Mouse (Mus musculus): ENCODE data around the gene Mmp8. TPM values are rescaled to one million over a fixed set of nuclear protein-coding genes. Genes with fewer than 3 reads are reported as not detected.

Mmp8 gene
- polyA plus RNA-seq, 1 experiment from 2014 or later, result 0.09 TPM

- Histone ChIP-seq H3K4me3 (ENCODE audit: low read depth, low read length) (no peak overlapping the region), H3K27ac (ENCODE audit: low read depth, low read length) (no peak overlapping the region), H3K9ac (ENCODE audit: low read depth, low read length) (no peak overlapping the region), H3K4me1 (replicated peaks; ENCODE audit: control insufficient read depth, insufficient read depth, low read length) (no peaks in the 10 kb centered on the region), H3K27me3 (replicated peaks; ENCODE audit: control insufficient read depth, insufficient read depth, low read length) (no peaks in the 10 kb centered on the region), H3K9me3 (ENCODE audit: control insufficient read depth) (no peaks in the 10 kb centered on the region), H3K4me2 (replicated peaks; ENCODE audit: low read depth) (no peak overlapping the region), H3K36me3 (ENCODE audit: control insufficient read depth, insufficient read depth) (no peaks in the 10 kb centered on the region)
- ATAC-seq, result no peak
- WGBS, result 94% methylated on average over 2 of the region's 2 CpGs
- no peak for TF ChIP-seq CTCF (IDR thresholded peaks at IDR 0.05; ENCODE audit: low read depth)
Observed at GRCm38 (mm10) chr9:7577371-7577770, 19.1 kb downstream of the Mmp8 start.

GRCm38 (mm10) chr9:7590063-7590462 is 31.8 kb downstream of the Mmp8 start:
- no peak for ATAC-seq
- Histone ChIP-seq H3K27me3 (replicated peaks; ENCODE audit: control insufficient read depth, insufficient read depth, low read length) (no peaks in the 10 kb centered on the region), H3K9ac (ENCODE audit: low read depth, low read length) (no peak overlapping the region), H3K27ac (ENCODE audit: low read depth, low read length) (no peak overlapping the region), H3K36me3 (ENCODE audit: control insufficient read depth, insufficient read depth) (no peaks in the 10 kb centered on the region), H3K4me2 (replicated peaks; ENCODE audit: low read depth) (no peak overlapping the region), H3K4me3 (ENCODE audit: low read depth, low read length) (no peak overlapping the region), H3K9me3 (ENCODE audit: control insufficient read depth) (no peaks in the 10 kb centered on the region), H3K4me1 (replicated peaks; ENCODE audit: control insufficient read depth, insufficient read depth, low read length) (no peaks in the 10 kb centered on the region)
- no peak for TF ChIP-seq CTCF (IDR thresholded peaks at IDR 0.05; ENCODE audit: low read depth)
- 72% methylated on average over 8 of the region's 8 CpGs for WGBS

- 88% methylated on average over 3 of the region's 3 CpGs for WGBS
- H3K9ac ChIP-seq (ENCODE audit: low read depth, low read length), result no peak overlapping the region
- ATAC-seq, result no peak
- H3K36me3 ChIP-seq (ENCODE audit: control insufficient read depth, insufficient read depth), result no peaks in the 10 kb centered on the region
- no peaks in the 10 kb centered on the region for H3K9me3 ChIP-seq (ENCODE audit: control insufficient read depth)
- no peak overlapping the region for H3K4me3 ChIP-seq (ENCODE audit: low read depth, low read length)
- H3K27ac ChIP-seq (ENCODE audit: low read depth, low read length), result no peak overlapping the region
- no peaks in the 10 kb centered on the region for H3K27me3 ChIP-seq (replicated peaks; ENCODE audit: control insufficient read depth, insufficient read depth, low read length)
- no peaks in the 10 kb centered on the region for H3K4me1 ChIP-seq (replicated peaks; ENCODE audit: control insufficient read depth, insufficient read depth, low read length)
- H3K4me2 ChIP-seq (replicated peaks; ENCODE audit: low read depth), result no peak overlapping the region
- TF ChIP-seq CTCF (IDR thresholded peaks at IDR 0.05; ENCODE audit: low read depth), result no peak
Observed at GRCm38 (mm10) chr9:7593272-7593812, 35.1 kb downstream of the Mmp8 start.

- 4% methylated on average over 6 of the region's 6 CpGs for WGBS
- peak; percentile 99 for ATAC-seq
- H3K9ac ChIP-seq (ENCODE audit: low read depth, low read length), result no peak overlapping the region
- TF ChIP-seq CTCF (IDR thresholded peaks at IDR 0.05; ENCODE audit: low read depth), result peak; percentile 99
- peak overlapping the region; percentile 24 for H3K4me3 ChIP-seq (ENCODE audit: low read depth, low read length)
- H3K9me3 ChIP-seq (ENCODE audit: control insufficient read depth), result no peaks in the 10 kb centered on the region
- peak overlapping the region; percentile 56 for H3K4me2 ChIP-seq (replicated peaks; ENCODE audit: low read depth)
- no peaks in the 10 kb centered on the region for H3K4me1 ChIP-seq (replicated peaks; ENCODE audit: control insufficient read depth, insufficient read depth, low read length)
- H3K27ac ChIP-seq (ENCODE audit: low read depth, low read length), result no peak overlapping the region
- H3K27me3 ChIP-seq (replicated peaks; ENCODE audit: control insufficient read depth, insufficient read depth, low read length), result no peaks in the 10 kb centered on the region
- no peaks in the 10 kb centered on the region for H3K36me3 ChIP-seq (ENCODE audit: control insufficient read depth, insufficient read depth)
Observed at GRCm38 (mm10) chr9:7594816-7595540, 36.7 kb downstream of the Mmp8 start.

- Histone ChIP-seq H3K4me3 (ENCODE audit: low read depth, low read length) (no peak overlapping the region), H3K4me2 (replicated peaks; ENCODE audit: low read depth) (no peak overlapping the region), H3K9ac (ENCODE audit: low read depth, low read length) (no peak overlapping the region), H3K27ac (ENCODE audit: low read depth, low read length) (no peak overlapping the region), H3K36me3 (ENCODE audit: control insufficient read depth, insufficient read depth) (no peaks in the 10 kb centered on the region), H3K9me3 (ENCODE audit: control insufficient read depth) (no peaks in the 10 kb centered on the region), H3K4me1 (replicated peaks; ENCODE audit: control insufficient read depth, insufficient read depth, low read length) (no peaks in the 10 kb centered on the region), H3K27me3 (replicated peaks; ENCODE audit: control insufficient read depth, insufficient read depth, low read length) (no peaks in the 10 kb centered on the region)
- peak; percentile 98 for TF ChIP-seq CTCF (IDR thresholded peaks at IDR 0.05; ENCODE audit: low read depth)
- 0% methylated on average over 3 of the region's 3 CpGs for WGBS
- no peak for ATAC-seq
Observed at GRCm38 (mm10) chr9:7602982-7603742, 44.9 kb downstream of the Mmp8 start.

GRCm38 (mm10) chr9:7604005-7604404 is 45.7 kb downstream of the Mmp8 start:
- no peak for ATAC-seq
- Histone ChIP-seq H3K9me3 (ENCODE audit: control insufficient read depth) (no peaks in the 10 kb centered on the region), H3K4me1 (replicated peaks; ENCODE audit: control insufficient read depth, insufficient read depth, low read length) (no peaks in the 10 kb centered on the region), H3K27ac (ENCODE audit: low read depth, low read length) (no peak overlapping the region), H3K27me3 (replicated peaks; ENCODE audit: control insufficient read depth, insufficient read depth, low read length) (no peaks in the 10 kb centered on the region), H3K36me3 (ENCODE audit: control insufficient read depth, insufficient read depth) (no peaks in the 10 kb centered on the region), H3K4me3 (ENCODE audit: low read depth, low read length) (no peak overlapping the region), H3K9ac (ENCODE audit: low read depth, low read length) (no peak overlapping the region), H3K4me2 (replicated peaks; ENCODE audit: low read depth) (no peak overlapping the region)
- no peak for TF ChIP-seq CTCF (IDR thresholded peaks at IDR 0.05; ENCODE audit: low read depth)
- WGBS, result 68% methylated on average over 6 of the region's 6 CpGs

All from intestine, postnatal 0 days (tissue).